Mouse (Mus musculus) T-helper 2 cell (primary cell): Measurements from ENCODE around the gene Slc25a16.
"Not testable (repeated sequence)": the region's sequence is repeated elsewhere in the genome, so short reads cannot be mapped to it uniquely, and the experiment has no call there.

ENCODE experiments used
- in situ Hi-C: fragments of 300-600 bp; cut with MboI, MseI; formaldehyde crosslinking; loops from one replicate; pipeline ENCODE4 v1.15.1; 2025; ENCODE audit warnings: high pct_unique_total_duplicates

Slc25a16 gene

GRCm38 (mm10) chr10:62902829-62903228 lies 17.6 kb upstream of the Slc25a16 start:
- in situ Hi-C loops, result no loop called here

GRCm38 (mm10) chr10:62906336-62906735 lies 14.1 kb upstream of the Slc25a16 start:
- in situ Hi-C loops, result no loop called here

- in situ Hi-C loops, result not testable (repeated sequence)
Observed at GRCm38 (mm10) chr10:62908896-62909295, 11.5 kb upstream of the Slc25a16 start, which contains the start of gene Tet1. Gene Tet1, minus strand, starts transcription at chr10:62908996.

- in situ Hi-C loops, result no loop called here
Observed at GRCm38 (mm10) chr10:62911120-62911519, 9.3 kb upstream of the Slc25a16 start.

GRCm38 (mm10) chr10:62918985-62919384 lies 1.4 kb upstream of the Slc25a16 start:
- in situ Hi-C loops, result no loop called here

- in situ Hi-C loops, result no loop called here
Observed at GRCm38 (mm10) chr10:62920766-62921156, 328 bp downstream of the Slc25a16 start.

- in situ Hi-C loops, result no loop called here
Observed at GRCm38 (mm10) chr10:62924096-62924635, 3.7 kb downstream of the Slc25a16 start.

GRCm38 (mm10) chr10:62932381-62932780 lies 11.9 kb downstream of the Slc25a16 start:
- in situ Hi-C loops, result no loop called here

- in situ Hi-C loops, result no loop called here
Observed at GRCm38 (mm10) chr10:62944975-62945580, 24.6 kb downstream of the Slc25a16 start.

- in situ Hi-C loops, result no loop called here
Observed at GRCm38 (mm10) chr10:62946738-62947471, 26.5 kb downstream of the Slc25a16 start, which contains the start of gene Dna2. Gene Dna2, plus strand, starts transcription at chr10:62947026.

- in situ Hi-C loops, result no loop called here
Observed at GRCm38 (mm10) chr10:62948551-62948950, 28.1 kb downstream of the Slc25a16 start.

- in situ Hi-C loops, result no loop called here
Observed at GRCm38 (mm10) chr10:62963956-62964355, 43.5 kb downstream of the Slc25a16 start.

- in situ Hi-C loops, result no loop called here
Observed at GRCm38 (mm10) chr10:62965796-62966195, 45.4 kb downstream of the Slc25a16 start.

- in situ Hi-C loops, result no loop called here
Observed at GRCm38 (mm10) chr10:62966291-62966690, 45.9 kb downstream of the Slc25a16 start.

GRCm38 (mm10) chr10:62971821-62972220 lies 51.4 kb downstream of the Slc25a16 start:
- in situ Hi-C loops, result no loop called here

GRCm38 (mm10) chr10:62979667-62980038 lies 59.2 kb downstream of the Slc25a16 start:
- in situ Hi-C loops, result no loop called here

- in situ Hi-C loops, result no loop called here
Observed at GRCm38 (mm10) chr10:62980039-62980954, 59.9 kb downstream of the Slc25a16 start, which contains the start of gene Rufy2. Gene Rufy2, plus strand, starts transcription at chr10:62980223.

- in situ Hi-C loops, result no loop called here
Observed at GRCm38 (mm10) chr10:62984072-62984471, 63.6 kb downstream of the Slc25a16 start.

- in situ Hi-C loops, result no loop called here
Observed at GRCm38 (mm10) chr10:62984495-62984894, 64.1 kb downstream of the Slc25a16 start.

GRCm38 (mm10) chr10:62987341-62987740 lies 66.9 kb downstream of the Slc25a16 start:
- in situ Hi-C loops, result no loop called here

- in situ Hi-C loops, result no loop called here
Observed at GRCm38 (mm10) chr10:62990636-62991035, 70.2 kb downstream of the Slc25a16 start.

- in situ Hi-C loops, result no loop called here
Observed at GRCm38 (mm10) chr10:62993991-62994390, 73.6 kb downstream of the Slc25a16 start.
